23 mouse cellular contexts compared by ENCODE assay signal in genomic region chr9:122357073-122357472, GRCm38 (mm10). TPM values are rescaled to one million over a fixed set of nuclear protein-coding genes. Genes with fewer than 3 reads are reported as not detected.
A peak's percentile ranks its signal among the peaks of the same experiment; 100 is the strongest.
DNase-seq lines count a peak whose midpoint lies in the region; ATAC-seq lines count a peak whose summit lies in the region.
"Had no signal": no experiment of that assay in that cellular context is flagged by ENCODE, and none has a peak within 500 bp of the region (broad histone marks: within the 10 kb centered on the region; RNA-seq: fewer than 3 reads in every experiment).

No protein-coding gene starts in this region.

- peak; percentile 70 for ATAC-seq in megakaryocyte progenitor cell, adult 5-6 weeks (replicated peaks; ENCODE audit: poor library complexity)
- ATAC-seq in midbrain, embryonic 13.5 days = no peak
- ATAC-seq: forebrain, embryonic 15.5 days; hindbrain, postnatal 0 days had no signal

- no peak overlapping the region for H3K4me3 ChIP-seq in midbrain, embryonic 13.5 days (replicated peaks)
- H3K4me3 ChIP-seq: forebrain, embryonic 12.5 days; forebrain, embryonic 15.5 days; heart, adult 2 months; heart, embryonic 10.5 days; heart, embryonic 13.5 days had no signal

- no peak overlapping the region for H3K9ac ChIP-seq in midbrain, embryonic 13.5 days (replicated peaks)
- H3K9ac ChIP-seq: forebrain, embryonic 12.5 days; forebrain, embryonic 15.5 days; heart, embryonic 13.5 days; hindbrain, embryonic 14.5 days had no signal

- 93% methylated on average over 1 of the region's 1 CpGs for WGBS in midbrain, embryonic 13.5 days

- 0 out of 2 replicates have a peak, but pooled peaks cover 4% of the 10 kb centered on the region for H3K27me3 ChIP-seq in midbrain, embryonic 13.5 days
- H3K27me3 ChIP-seq: forebrain, embryonic 15.5 days; heart, embryonic 13.5 days had no signal

- no peaks in the 10 kb centered on the region for H3K36me3 ChIP-seq in midbrain, embryonic 13.5 days
- H3K36me3 ChIP-seq: forebrain, embryonic 12.5 days; forebrain, embryonic 15.5 days had no signal

- peak; percentile 36 for DNase-seq in lung, postnatal 25 days (ENCODE audit: low spot score)
- DNase-seq in lung, postnatal 10 days = no peak
- DNase-seq in NIH3T3 (ENCODE audit: low read depth) = peak; percentile 31
- peak; percentile 84 for DNase-seq in fat pad, adult 2 months (ENCODE audit: extremely low read depth, low read depth, low spot score)
- DNase-seq in right cerebral cortex, postnatal 14 days = no peak
- DNase-seq: adrenal gland, adult 8-10 months; adrenal gland, postnatal 25 days; cerebellum, adult 11-12 months; cerebellum, adult 8-10 months; cerebellum, postnatal 10 days; gastrocnemius, postnatal 25 days; heart, adult 2 months; heart, postnatal 14 days; heart, postnatal 4 days had no signal

- H3K9me3 ChIP-seq in midbrain, embryonic 13.5 days = 0 out of 2 replicates have a peak, but pooled peaks cover 2% of the 10 kb centered on the region
- H3K9me3 ChIP-seq: forebrain, embryonic 12.5 days; forebrain, embryonic 15.5 days; G1E; heart, embryonic 10.5 days; heart, embryonic 13.5 days had no signal

- H3K4me1 ChIP-seq in midbrain, embryonic 13.5 days (replicated peaks) = peaks cover 2% of the 10 kb centered on the region; the same call in 1 of the 2 replicates
- H3K4me1 ChIP-seq: forebrain, embryonic 12.5 days had no signal

- no peak overlapping the region for H3K4me2 ChIP-seq in midbrain, embryonic 13.5 days (replicated peaks)
- H3K4me2 ChIP-seq: forebrain, embryonic 12.5 days; forebrain, embryonic 15.5 days; heart, embryonic 13.5 days; hindbrain, embryonic 14.5 days had no signal

- H3K27ac ChIP-seq in midbrain, embryonic 13.5 days = no peak overlapping the region
- H3K27ac ChIP-seq: forebrain, embryonic 12.5 days; forebrain, embryonic 15.5 days; heart, adult 2 months; heart, embryonic 10.5 days; heart, embryonic 13.5 days; hindbrain, embryonic 14.5 days; hindbrain, postnatal 0 days had no signal

RNA-seq across cellular contexts. Expression of gene Abhd5, which starts 5.7 kb away (rescaled TPM):
- total RNA-seq in megakaryocyte progenitor cell, adult 5-6 weeks (2015) = 42.2 and 58.9 TPM in 2 replicates
- 44.1 and 63.1 TPM in 2 replicates for total RNA-seq in megakaryocyte progenitor cell, adult 5-6 weeks (2017)
- 14.2 and 17.7 TPM in 2 replicates for polyA plus RNA-seq in midbrain, embryonic 13.5 days (2015; fragmentation: Nextera tagmentation; extraction: Ambion mirVana)

Comparison
In these comparisons a context has a peak if more than half of its experiments do, and no peak if none do; other contexts are left out.
1. DNase-seq: peak in lung, postnatal 25 days (single experiment), NIH3T3 (single experiment) and fat pad, adult 2 months (single experiment); none in lung, postnatal 10 days (single experiment) and right cerebral cortex, postnatal 14 days (single experiment).